Mouse (Mus musculus) MEL (cell line): Measurements from ENCODE around the gene Kdelc1. TPM values are rescaled to one million over a fixed set of nuclear protein-coding genes. Genes with fewer than 3 reads are reported as not detected.

Source experiments
- DNase-seq: peaks from one replicate; pipeline ENCODE4 v3.0.0; 2011; ENCODE audit warnings: low read depth, low spot score
- H3K27ac ChIP-seq: 2 replicates; pipeline ENCODE4 v1.5.1; 2012; ENCODE audit warnings: low read depth, mild to moderate bottlenecking, control low read depth, low read length, moderate library complexity; ENCODE audit not compliant: control insufficient read depth
- H3K27me3 ChIP-seq, 2 experiments: fragments of 150-350 bp in 1 of 2; sonication (generic) in 1 of 2; 2 replicates each; pipeline ENCODE4 v1.6.1; 2012; ENCODE audit warnings: low read length in 2 of 2, mild to moderate bottlenecking in 2 of 2, improper control_type of control experiment in 1 of 2, moderate library complexity in 1 of 2; ENCODE audit not compliant: insufficient read depth in 2 of 2, control insufficient read depth in 1 of 2
- H3K36me3 ChIP-seq, 2 experiments: 2 replicates each; pipeline ENCODE4 v1.6.1; 2012 to 2014; ENCODE audit warnings: low read length in 2 of 2, improper control_type of control experiment in 1 of 2, inconsistent platforms in 1 of 2, mild to moderate bottlenecking in 1 of 2; ENCODE audit not compliant: insufficient read depth in 2 of 2, control insufficient read depth in 1 of 2
- H3K4me1 ChIP-seq, 2 experiments: fragments of 150-350 bp in 1 of 2; sonication (generic) in 1 of 2; 2 replicates each; pipeline ENCODE4 v1.6.1; 2012; ENCODE audit warnings: low read length in 2 of 2, improper control_type of control experiment in 1 of 2, mild to moderate bottlenecking in 1 of 2; ENCODE audit not compliant: insufficient read depth in 2 of 2, control insufficient read depth in 1 of 2
- H3K4me3 ChIP-seq, 2 experiments: fragments of 150-350 bp in 1 of 2; sonication (generic) in 1 of 2; 2 replicates each; pipeline ENCODE4 v1.5.1; 2012; ENCODE audit warnings: low read depth in 2 of 2, low read length in 2 of 2, mild to moderate bottlenecking in 2 of 2, moderate library complexity in 2 of 2, control low read depth in 1 of 2, improper control_type of control experiment in 1 of 2; ENCODE audit not compliant: control insufficient read depth in 1 of 2, insufficient read depth in 1 of 2
- H3K79me2 ChIP-seq: 2 replicates; pipeline ENCODE4 v1.6.1; 2012; ENCODE audit warnings: mild to moderate bottlenecking, low read length, moderate library complexity; ENCODE audit not compliant: control insufficient read depth, poor library complexity, insufficient read depth
- H3K9ac ChIP-seq: 2 replicates; pipeline ENCODE4 v1.6.1; 2012; ENCODE audit warnings: low read depth, mild to moderate bottlenecking, control low read depth, low read length, moderate library complexity; ENCODE audit not compliant: control insufficient read depth, poor library complexity, severe bottlenecking
- H3K9me3 ChIP-seq: fragments of 150-350 bp; sonication (generic); replicated peaks from 2 replicates; pipeline ENCODE4 v1.6.1; 2012; ENCODE audit warnings: mild to moderate bottlenecking, low read length, improper control_type of control experiment, moderate library complexity; ENCODE audit not compliant: insufficient read depth
- CHD1 ChIP-seq: IDR thresholded peaks from 2 replicates; pipeline ENCODE4 v1.6.1; 2012; ENCODE audit warnings: low read depth, mild to moderate bottlenecking, inconsistent platforms, low read length, improper control_type of control experiment
- CTCF ChIP-seq, 3 experiments: IDR thresholded peaks in 2 of 3; conservative IDR thresholded peaks in 1 of 3; 2 replicates each; pipeline ENCODE4 v1.5.1; 2011 to 2012; ENCODE audit warnings: low read length in 3 of 3, low read depth in 2 of 3, mild to moderate bottlenecking in 2 of 3, improper control_type of control experiment in 1 of 3, inconsistent platforms in 1 of 3, mixed read lengths in 1 of 3, moderate library complexity in 1 of 3; ENCODE audit not compliant: control insufficient read depth in 1 of 3, insufficient read depth in 1 of 3, poor library complexity in 1 of 3, severe bottlenecking in 1 of 3
- ELF1 ChIP-seq: IDR thresholded peaks from 2 replicates; pipeline ENCODE4 v1.6.1; 2014; ENCODE audit warnings: low read depth, mild to moderate bottlenecking, inconsistent platforms, low read length, improper control_type of control experiment, moderate library complexity
- EP300 ChIP-seq, 2 experiments: IDR thresholded peaks; 2 replicates each; pipeline ENCODE4 v1.6.1; 2011; ENCODE audit warnings: improper control_type of control experiment in 2 of 2, low read length in 2 of 2, low read depth in 1 of 2, mild to moderate bottlenecking in 1 of 2
- ETS1 ChIP-seq: IDR thresholded peaks from 2 replicates; pipeline ENCODE4 v1.6.1; 2012; ENCODE audit warnings: low read depth, mild to moderate bottlenecking, inconsistent platforms, low read length, improper control_type of control experiment, moderate library complexity
- GABPA ChIP-seq: IDR thresholded peaks from 2 replicates; pipeline ENCODE4 v1.6.1; 2012; ENCODE audit warnings: low read depth, mild to moderate bottlenecking, inconsistent platforms, low read length, improper control_type of control experiment, moderate library complexity
- HCFC1 ChIP-seq: IDR thresholded peaks from 2 replicates; pipeline ENCODE4 v1.6.1; 2012; ENCODE audit warnings: low read depth, mild to moderate bottlenecking, inconsistent platforms, low read length, improper control_type of control experiment, moderate library complexity
- JUND ChIP-seq: IDR thresholded peaks from 2 replicates; pipeline ENCODE4 v1.6.1; 2011; ENCODE audit warnings: low read depth, mild to moderate bottlenecking, improper control_type of control experiment, low read length
- KAT2A ChIP-seq: conservative IDR thresholded peaks from 2 replicates; pipeline ENCODE4 v1.6.1; 2012; ENCODE audit warnings: low read depth, low read length, improper control_type of control experiment, inconsistent platforms
- MAZ ChIP-seq: IDR thresholded peaks from 2 replicates; pipeline ENCODE4 v1.6.1; 2012; ENCODE audit warnings: low read depth, mild to moderate bottlenecking, inconsistent platforms, low read length, improper control_type of control experiment
- MEF2A ChIP-seq: IDR thresholded peaks from 2 replicates; pipeline ENCODE4 v1.6.1; 2014; ENCODE audit warnings: low read depth, mild to moderate bottlenecking, inconsistent platforms, low read length, improper control_type of control experiment; ENCODE audit not compliant: poor library complexity, insufficient replicate concordance, severe bottlenecking; ENCODE audit errors: extremely low read depth
- MXI1 ChIP-seq: IDR thresholded peaks from 2 replicates; pipeline ENCODE4 v1.6.1; 2011; ENCODE audit warnings: mild to moderate bottlenecking, low read depth, low read length, improper control_type of control experiment
- MYB ChIP-seq: IDR thresholded peaks from 2 replicates; pipeline ENCODE4 v1.6.1; 2011; ENCODE audit warnings: mild to moderate bottlenecking, low read depth, low read length, improper control_type of control experiment
- MYC ChIP-seq: IDR thresholded peaks from 2 replicates; pipeline ENCODE4 v1.6.1; 2011; ENCODE audit warnings: low read depth, mild to moderate bottlenecking, low read length, improper control_type of control experiment, moderate library complexity
- NELFE ChIP-seq: IDR thresholded peaks from 2 replicates; pipeline ENCODE4 v1.6.1; 2011; ENCODE audit warnings: low read depth, low read length, improper control_type of control experiment
- POLR2AphosphoS2 ChIP-seq: IDR thresholded peaks from 2 replicates; pipeline ENCODE4 v1.6.1; 2011; ENCODE audit warnings: low read length, improper control_type of control experiment
- POLR2AphosphoS5 ChIP-seq: IDR thresholded peaks from 2 replicates; pipeline ENCODE4 v1.6.1; 2012; ENCODE audit warnings: low read depth, borderline replicate concordance, mild to moderate bottlenecking, inconsistent platforms, low read length, moderate library complexity, mixed read lengths
- SMC3 ChIP-seq: IDR thresholded peaks from 2 replicates; pipeline ENCODE4 v1.6.1; 2011; ENCODE audit warnings: low read depth, low read length, improper control_type of control experiment
- TAL1 ChIP-seq: IDR thresholded peaks from 2 replicates; pipeline ENCODE4 v1.6.1; 2012; ENCODE audit warnings: mild to moderate bottlenecking, inconsistent platforms, low read length, moderate library complexity, mixed read lengths
- TCF12 ChIP-seq: IDR thresholded peaks from 2 replicates; pipeline ENCODE4 v1.6.1; 2014; ENCODE audit warnings: low read depth, mild to moderate bottlenecking, inconsistent platforms, low read length, improper control_type of control experiment, moderate library complexity
- UBTF ChIP-seq: IDR thresholded peaks from 2 replicates; pipeline ENCODE4 v1.6.1; 2012; ENCODE audit warnings: low read depth, mild to moderate bottlenecking, inconsistent platforms, low read length, improper control_type of control experiment, moderate library complexity, borderline replicate concordance; ENCODE audit not compliant: insufficient read depth
- USF1 ChIP-seq: IDR thresholded peaks from 2 replicates; pipeline ENCODE4 v1.6.1; 2014; ENCODE audit warnings: low read depth, mild to moderate bottlenecking, inconsistent platforms, low read length, improper control_type of control experiment, moderate library complexity
- ZNF384 ChIP-seq: IDR thresholded peaks from 2 replicates; pipeline ENCODE4 v1.6.1; 2012; ENCODE audit warnings: low read depth, mild to moderate bottlenecking, inconsistent platforms, low read length, improper control_type of control experiment
- polyA plus RNA-seq, 2 experiments: library from polyadenylated mRNA; stranded (reverse) in 1 of 2; unstranded in 1 of 2; fragments of >175 nt in 1 of 2; fragments of >200 nt in 1 of 2; gene quantifications; 2 replicates each; pipeline versions ENCODE4 v1.2.1 to v1.2.4; 2012; ENCODE audit warnings: low replicate concordance in 2 of 2, low read depth in 1 of 2; ENCODE audit not compliant: insufficient read length in 2 of 2, insufficient read depth in 1 of 2, missing spikeins in 1 of 2
- total RNA-seq: library from RNA; depleted of rRNA; stranded (reverse); fragments of 300-350 nt; gene quantifications from 2 replicates; pipeline ENCODE4 v1.2.3, GENCODE M21; 2012

The Kdelc1 gene
- total and polyA plus RNA-seq, 3 experiments = 17.6 to 28.7 TPM; not detected in 1

GRCm38 (mm10) chr1:44119201-44120073 lies 829 bp upstream of the Kdelc1 start (continued):
- TF ChIP-seq ETS1 (no peak), POLR2AphosphoS2 (no peak; the same call in 1 of the 2 replicates), KAT2A (0 out of 2 replicates have a peak, but pooled peaks have one; percentile 27), GABPA (no peak), TCF12 (no peak), TAL1 (no peak), USF1 (no peak), MXI1 (peak; percentile 68), POLR2AphosphoS5 (no peak), JUND (no peak), ELF1 (peak; percentile 27; the same call in 1 of the 2 replicates), MAZ (peak; percentile 79), MEF2A (no peak), UBTF (peak; percentile 17; the same call in 1 of the 2 replicates), NELFE (no peak; the same call in 1 of the 2 replicates), EP300 (IDR thresholded peaks at IDR 0.05; ENCODE audit: low read depth in 1 of 2, low read length in 2 of 2) (no peak; a peak in 1 of 4 replicates)

DNA sequence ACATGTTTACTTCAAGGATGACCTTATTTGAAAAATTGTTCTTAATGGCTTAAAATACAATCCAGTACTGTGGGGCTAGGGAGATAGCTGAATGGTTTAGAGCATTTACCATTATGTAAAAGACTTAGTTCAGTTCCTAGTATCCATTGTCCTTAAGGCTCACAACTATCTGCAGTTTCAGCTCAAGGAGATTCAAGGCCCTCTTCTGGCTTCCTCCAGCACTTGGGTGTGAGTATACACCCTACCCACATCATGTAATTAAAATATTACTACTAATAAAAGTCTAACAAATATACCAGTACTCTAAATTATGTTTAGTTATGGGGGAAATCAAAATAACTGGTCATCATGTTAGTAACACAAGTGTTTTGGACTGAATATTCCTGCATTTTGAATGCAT lies 1.0 kb downstream of the Kdelc1 start:
- DNase-seq = peak; percentile 62
- Histone ChIP-seq H3K79me2 (peaks cover 16% of the 10 kb centered on the region), H3K9ac (peak overlapping the region; percentile 94), H3K4me3 (peak overlapping the region; percentile 43 to 83; a peak in 3 of 4 replicates), H3K36me3 (peaks cover 4 to 7% of the 10 kb centered on the region in 2 experiments), H3K9me3 (no peaks in the 10 kb centered on the region), H3K27ac (no peak overlapping the region), H3K27me3 (no peaks in the 10 kb centered on the region), H3K4me1 (peaks cover 2 to 6% of the 10 kb centered on the region in 2 experiments; a peak in 3 of 4 replicates)
- no peak for TF ChIP-seq HCFC1
- TF ChIP-seq MYC = no peak
- peak; percentile 78; the same call in 1 of the 2 replicates for TF ChIP-seq CHD1
- TF ChIP-seq CTCF (IDR thresholded peaks at IDR 0.05 in 2 of 3, conservative IDR thresholded peaks at IDR 0.05 in 1 of 3; ENCODE audit: control insufficient read depth in 1 of 3, insufficient read depth in 1 of 3, low read depth in 2 of 3, low read length in 3 of 3, poor library complexity in 1 of 3, severe bottlenecking in 1 of 3) = peak in 1 of 3 experiments; percentile 11; a peak in 1 of 6 replicates
- TF ChIP-seq ZNF384 = no peak
- TF ChIP-seq ELF1 = no peak
- TF ChIP-seq SMC3 = no peak
- no peak for TF ChIP-seq USF1
- TF ChIP-seq ETS1 = no peak
- no peak for TF ChIP-seq MYB
- no peak for TF ChIP-seq GABPA
